Mouse (Mus musculus) frontal cortex, postnatal 36 days (tissue): Measurements from ENCODE around the gene Gm10283.
"Not testable (repeated sequence)": the region's sequence is repeated elsewhere in the genome, so short reads cannot be mapped to it uniquely, and the experiment has no call there.

Experiments used
- DNase-seq, 2 experiments: peaks; one replicate each; pipeline ENCODE4 v3.0.0; 2022; ENCODE audit warnings: low spot score in 2 of 2

The Gm10283 gene

GRCm38 (mm10) chr8:60503098-60503497, at the start of gene Gm10283:
Gene Gm10283, minus strand, starts transcription at chr8:60503198.
- no peak for DNase-seq

- no peak for DNase-seq
Measured at GRCm38 (mm10) chr8:60534945-60535344, 31.9 kb upstream of the Gm10283 start.

DNA sequence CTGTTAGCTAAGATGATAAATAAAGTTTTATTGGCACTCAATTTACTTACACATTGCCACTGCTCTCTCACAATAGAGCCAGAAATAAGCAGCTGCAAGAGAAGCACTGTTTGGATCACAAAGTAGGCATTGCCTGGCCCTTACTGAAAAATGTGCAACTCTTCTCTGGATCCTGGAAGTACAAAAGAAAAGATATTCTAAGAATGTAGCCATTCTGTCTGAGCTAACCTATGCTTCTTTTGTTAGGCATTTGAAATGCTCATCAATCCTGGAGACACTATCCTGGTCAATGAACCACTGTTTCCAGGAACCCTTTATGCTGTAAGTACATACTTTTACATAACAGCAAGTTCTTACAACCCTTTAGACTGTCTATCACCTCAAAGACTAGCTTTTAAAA, 15.3 kb upstream of the Gm10283 start:
- DNase-seq: no peak

- DNase-seq: peak; percentile 64 to 79
Measured at GRCm38 (mm10) chr8:60505653-60506521, 2.9 kb upstream of the Gm10283 start, which contains the start of gene Aadat. Gene Aadat, plus strand, starts transcription at chr8:60505932.

DNA sequence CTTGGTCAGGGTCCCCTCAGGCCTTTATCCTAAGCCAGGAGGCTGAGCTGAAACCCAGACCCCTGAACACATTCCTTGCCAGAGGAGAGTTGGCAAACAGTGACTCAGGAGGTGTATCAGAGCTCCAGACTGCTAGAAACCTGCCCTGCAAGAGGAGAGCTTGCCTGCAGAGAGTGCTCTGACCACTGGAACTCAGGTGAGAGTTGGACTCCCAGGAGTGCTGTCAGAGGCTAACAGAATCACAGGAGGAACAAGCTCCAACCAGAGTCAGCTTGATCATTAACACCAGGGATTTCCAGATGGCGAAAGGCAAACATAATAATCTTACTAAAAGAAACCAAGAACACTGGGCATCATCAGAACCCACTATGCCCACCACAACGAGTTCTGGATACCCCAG, 8.0 kb downstream of the Gm10283 start:
- not testable (repeated sequence) for DNase-seq

DNA sequence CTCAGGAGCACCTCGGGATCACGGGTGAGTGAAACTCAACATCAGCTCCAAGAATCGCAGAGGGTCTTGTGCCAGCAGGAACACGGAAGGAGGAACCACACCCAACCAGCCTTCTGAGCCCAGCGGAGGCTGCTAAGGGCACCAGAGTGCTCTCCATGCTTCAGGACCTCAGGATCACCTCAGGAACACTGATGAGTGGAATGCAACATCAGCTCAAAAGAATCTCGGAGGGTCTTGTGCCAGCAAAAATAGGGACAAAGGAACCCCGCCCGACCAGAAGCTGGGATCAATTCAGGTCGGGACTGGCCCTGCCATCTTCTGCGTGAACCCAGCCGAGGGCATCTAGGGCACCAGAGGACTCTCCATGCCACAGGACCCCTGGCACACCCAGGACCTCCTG, 8.4 kb downstream of the Gm10283 start:
- DNase-seq: no peak

GRCm38 (mm10) chr8:60492471-60492870, 10.5 kb downstream of the Gm10283 start:
- DNase-seq: no peak

GRCm38 (mm10) chr8:60491871-60492270, 11.1 kb downstream of the Gm10283 start:
- DNase-seq: no peak

DNA sequence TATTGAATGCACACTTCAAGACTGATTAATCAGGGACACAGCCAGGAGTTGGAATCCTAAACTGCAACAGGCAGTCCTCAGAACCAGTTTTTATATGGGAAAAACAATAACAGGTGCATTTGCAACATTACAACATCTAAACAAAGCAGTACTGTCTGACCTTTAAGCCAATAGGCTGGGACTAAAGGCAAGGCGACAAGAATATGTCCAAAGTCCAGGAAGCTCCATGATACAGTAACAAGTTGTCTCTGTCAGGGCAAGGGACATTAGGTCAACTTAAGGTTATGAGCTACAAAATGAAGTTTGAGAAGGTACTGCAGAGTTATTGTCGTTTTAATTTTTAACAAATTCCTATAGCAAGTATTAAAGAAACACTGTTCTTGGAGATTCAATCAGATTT, 12.9 kb downstream of the Gm10283 start:
- DNase-seq: no peak

DNA sequence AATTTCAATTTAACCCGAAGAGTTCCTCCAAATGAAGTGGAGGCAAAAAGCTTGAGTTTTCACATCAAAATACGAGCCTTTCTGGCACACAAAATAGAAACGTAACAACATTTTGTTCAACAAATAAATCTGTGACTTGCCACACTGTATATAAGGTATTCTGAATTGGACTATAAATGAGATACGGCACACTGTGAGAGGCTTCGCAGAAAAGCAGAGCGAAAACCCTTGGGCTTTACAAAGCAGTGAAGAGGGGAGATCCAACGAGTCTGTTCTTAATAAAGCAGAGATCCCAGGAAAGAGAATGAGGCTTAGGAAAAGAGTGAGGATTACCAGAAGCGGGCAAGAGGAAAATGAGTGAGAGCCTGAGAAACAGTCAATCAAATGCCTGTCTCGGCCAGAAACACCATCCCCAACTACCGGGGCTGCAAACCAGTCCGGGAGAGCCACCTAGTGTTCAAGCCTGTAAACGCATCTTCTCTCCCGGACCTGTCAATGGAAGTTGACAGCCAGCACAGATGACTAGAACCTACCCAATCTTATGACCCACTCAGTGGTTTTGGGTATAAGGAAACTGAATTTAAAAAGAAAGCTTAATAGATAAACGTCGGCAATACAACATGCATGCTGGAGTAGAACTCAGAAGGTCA, 36.2 kb downstream of the Gm10283 start:
- DNase-seq: peak; percentile 79 to 82

DNA sequence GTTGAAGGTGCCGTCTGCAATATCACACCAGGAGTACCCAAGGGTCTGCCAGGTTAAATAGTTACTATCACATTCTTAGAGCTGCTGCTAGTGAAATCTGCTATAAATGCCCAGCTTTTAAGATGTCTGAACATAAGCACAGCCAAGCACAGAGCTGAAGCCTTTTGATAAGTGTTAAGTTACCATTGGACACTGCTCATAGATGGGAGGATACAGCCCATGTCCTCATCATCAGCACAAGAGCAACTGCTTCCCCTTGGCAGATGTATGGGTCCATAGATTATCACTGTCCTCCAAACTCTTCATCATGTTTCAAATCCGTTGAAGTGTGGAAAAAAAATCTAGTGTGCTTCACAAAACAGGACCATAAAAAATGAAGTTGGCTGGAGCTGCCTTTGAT, 53.7 kb downstream of the Gm10283 start:
- no peak for DNase-seq

- DNase-seq: peak in 1 of 2 experiments; percentile 54
Measured at GRCm38 (mm10) chr8:60444989-60445388, 58.0 kb downstream of the Gm10283 start.

DNA sequence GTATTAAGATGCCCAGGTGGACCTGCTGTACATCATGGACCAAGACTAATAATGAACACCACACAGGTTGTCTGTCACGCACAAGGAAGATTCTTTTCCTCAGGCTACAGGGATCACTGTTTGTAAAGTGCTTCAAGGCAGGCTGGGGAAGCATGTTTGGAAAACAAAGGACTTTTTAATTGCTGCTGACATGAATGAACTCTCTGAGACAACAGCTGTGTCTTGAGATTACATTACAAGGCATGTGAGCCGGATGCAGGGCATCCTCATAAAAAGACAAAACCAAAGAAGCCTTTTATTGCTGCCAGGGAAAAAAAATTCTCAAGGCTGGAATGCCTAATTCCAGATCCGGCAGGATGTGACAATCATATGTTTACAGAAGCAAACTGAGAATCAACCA, 64.4 kb downstream of the Gm10283 start:
- DNase-seq: no peak

DNA sequence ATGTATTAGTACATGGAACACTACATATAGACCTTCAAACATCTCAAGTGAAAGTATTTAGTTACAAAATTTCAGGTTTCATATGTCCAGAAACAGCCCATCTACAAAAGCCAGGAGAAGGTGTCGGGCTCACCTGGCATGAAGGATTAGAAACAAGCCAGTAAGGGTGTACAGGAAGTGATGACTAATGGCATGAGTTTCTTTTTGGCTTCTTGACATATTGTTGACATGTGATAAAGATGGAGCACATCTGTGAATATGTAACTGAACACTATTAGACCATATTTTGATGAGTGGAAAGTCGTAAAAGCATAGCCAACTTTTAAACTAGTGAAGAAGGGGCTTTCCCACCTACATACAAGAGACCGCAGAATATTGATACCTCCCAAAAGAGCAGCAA, 66.1 kb downstream of the Gm10283 start:
- no peak for DNase-seq

DNA sequence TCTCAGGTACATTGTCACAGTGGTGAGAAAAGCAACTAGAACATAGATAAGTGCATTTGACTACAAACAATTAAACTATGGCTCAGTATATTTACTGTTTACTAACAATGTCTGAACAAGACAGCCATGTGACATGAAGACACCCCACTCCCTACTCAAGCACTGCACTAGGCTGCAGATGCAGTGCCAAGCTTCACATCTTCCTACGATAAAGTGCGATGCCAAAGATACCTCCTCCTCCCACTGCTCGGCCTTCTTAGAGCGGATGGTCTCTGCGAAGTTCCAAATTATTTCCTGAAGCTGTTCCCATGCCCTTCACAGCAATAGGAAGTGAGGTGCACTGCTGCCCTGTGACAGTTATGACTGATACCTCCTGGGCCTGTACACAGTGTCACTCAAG, 70.3 kb downstream of the Gm10283 start:
- DNase-seq: no peak

DNA sequence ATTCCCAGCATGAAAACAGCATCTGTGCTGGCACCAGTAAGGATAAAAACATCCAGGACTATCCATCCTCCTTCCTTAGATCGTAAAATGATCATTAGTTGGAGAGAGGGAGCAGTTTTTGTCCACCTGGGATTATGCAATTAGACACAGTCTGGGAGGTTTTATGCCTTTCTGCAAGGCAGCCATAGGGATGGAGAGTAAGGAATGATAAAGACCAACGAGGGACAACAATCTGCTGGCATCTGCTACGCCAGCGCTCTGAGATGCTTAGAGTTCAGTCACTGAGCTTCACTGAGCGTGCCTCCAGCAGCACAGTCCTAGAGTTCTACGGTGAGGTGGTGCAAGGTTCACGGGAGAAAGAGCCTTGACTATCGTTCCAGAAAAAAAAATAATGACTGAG, 96.6 kb downstream of the Gm10283 start:
- DNase-seq: no peak

DNA sequence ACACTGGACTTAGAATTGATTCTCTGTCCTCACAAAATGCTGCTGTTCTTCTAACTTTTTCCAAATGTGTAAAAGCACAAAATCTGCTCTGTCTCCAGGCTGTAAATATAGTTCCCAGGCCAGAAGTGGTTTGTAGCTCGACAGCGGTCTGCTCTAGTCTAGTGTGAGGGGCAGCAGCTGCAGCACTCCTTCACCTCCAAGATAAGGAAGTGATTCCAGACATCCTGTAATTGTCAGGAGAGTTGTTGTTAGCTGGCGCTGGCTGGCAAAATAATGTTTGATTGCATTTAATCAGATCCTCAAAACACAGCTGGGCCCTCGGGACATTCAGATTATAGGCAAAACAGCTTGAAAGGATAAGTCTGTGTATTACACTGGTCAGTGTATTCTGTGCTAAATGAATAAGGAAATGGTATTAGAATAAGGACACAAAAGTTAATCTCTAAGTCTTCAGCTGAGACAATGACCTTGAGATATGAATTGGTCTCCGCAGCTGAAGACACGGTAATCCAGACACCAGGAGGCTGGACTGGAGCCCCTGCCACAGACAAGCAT, 97.9 kb downstream of the Gm10283 start:
- no peak for DNase-seq

- no peak for DNase-seq
Measured at GRCm38 (mm10) chr8:60393675-60394074, 109.3 kb downstream of the Gm10283 start.

DNA sequence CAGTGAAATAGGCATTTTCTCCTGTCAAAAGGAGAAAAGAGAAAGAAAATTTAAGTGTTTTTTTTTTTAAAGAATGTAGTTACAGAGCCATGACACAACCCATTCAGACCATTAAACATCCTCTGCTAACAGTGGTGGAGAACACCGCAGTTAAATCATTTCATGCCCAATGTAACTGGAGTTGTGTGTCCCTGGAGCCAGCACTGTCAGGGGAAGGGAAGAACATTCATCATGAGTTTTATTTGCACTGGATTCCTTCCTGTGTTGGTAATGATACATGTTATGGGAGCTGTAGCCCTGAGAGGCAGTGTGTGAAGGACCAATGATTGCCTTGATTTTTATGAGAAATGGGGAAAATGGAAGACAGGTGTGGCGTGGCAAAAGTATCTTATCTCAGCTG, 116.4 kb downstream of the Gm10283 start:
- no peak for DNase-seq
